Mouse (Mus musculus) thymus, postnatal 36 days (tissue): ENCODE data around the gene Ddc.

Experiments used
- DNase-seq, 2 experiments: peaks; one replicate each; pipeline ENCODE4 v3.0.0; 2022; ENCODE audit warnings: mixed read lengths in 2 of 2

Ddc gene

GRCm38 (mm10) chr11:11844367-11844971 lies 53.5 kb downstream of the Ddc start:
- DNase-seq = no peak

DNA sequence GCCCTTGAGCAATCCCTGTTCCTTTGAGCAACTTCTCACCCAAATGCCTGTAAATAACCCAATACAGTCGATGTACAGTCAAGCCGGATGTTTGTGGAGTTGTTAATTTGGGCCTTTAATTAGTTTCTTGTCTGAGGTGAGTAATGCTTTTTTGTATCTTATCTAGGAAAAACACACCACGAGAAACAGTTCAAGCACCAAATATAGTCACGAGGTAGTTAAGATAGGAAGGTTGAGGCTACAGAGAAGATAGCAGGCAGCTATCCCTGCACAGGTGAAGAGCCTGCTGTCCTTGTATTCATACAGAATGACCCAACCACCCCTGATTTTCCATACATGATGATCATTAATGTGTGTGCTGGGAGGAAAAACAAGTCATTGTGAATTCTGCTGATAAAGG lies 56.4 kb downstream of the Ddc start:
- DNase-seq = no peak

DNA sequence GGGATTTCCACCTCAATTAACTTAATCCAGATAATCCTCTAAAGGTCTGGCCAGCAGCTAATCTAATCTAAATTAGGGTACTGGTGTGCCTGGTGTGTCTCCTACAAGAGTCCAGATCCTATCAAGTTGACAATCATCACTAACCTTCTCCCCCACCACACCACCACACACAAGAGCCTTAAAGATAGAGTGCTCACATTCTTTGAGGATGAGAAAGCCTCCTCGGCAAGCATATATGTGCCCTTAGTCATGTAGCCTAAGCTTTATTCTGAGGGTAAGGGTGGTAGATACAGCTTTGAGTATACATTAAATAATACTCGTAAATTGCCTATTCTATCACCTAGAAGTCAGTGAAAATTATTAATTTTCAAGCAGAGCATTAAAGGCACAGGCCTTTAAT lies 57.2 kb downstream of the Ddc start:
- DNase-seq = no peak

GRCm38 (mm10) chr11:11839874-11840273 lies 58.1 kb downstream of the Ddc start:
- DNase-seq = no peak

- no peak for DNase-seq
These were observed 60.6 kb downstream of the Ddc start for GRCm38 (mm10) chr11:11837384-11837783.

GRCm38 (mm10) chr11:11836713-11837370 lies 61.1 kb downstream of the Ddc start:
- DNase-seq = no peak

DNA sequence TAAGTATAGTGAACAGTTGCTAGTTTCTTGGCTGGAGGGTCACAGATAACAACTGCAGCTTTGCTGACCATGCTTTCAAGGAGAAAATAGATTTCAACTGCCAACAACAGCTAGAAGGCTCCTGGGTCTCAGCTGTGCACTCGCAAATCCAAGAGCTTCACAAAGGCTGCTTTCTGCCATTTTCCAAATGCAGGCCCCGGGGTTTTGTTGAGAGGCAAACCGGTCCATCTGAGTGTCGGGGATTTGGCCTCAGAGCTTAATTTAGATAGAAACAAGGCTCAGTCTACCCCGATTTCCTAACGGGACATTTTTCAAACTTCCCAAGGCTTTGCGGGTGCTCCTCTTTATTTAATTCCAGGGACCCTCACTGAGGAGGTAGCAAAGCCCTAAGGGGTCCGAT lies 61.7 kb downstream of the Ddc start:
- DNase-seq = no peak

- DNase-seq = no peak
These were observed 62.2 kb downstream of the Ddc start for GRCm38 (mm10) chr11:11835791-11836190.

- DNase-seq = no peak
These were observed 62.6 kb downstream of the Ddc start for GRCm38 (mm10) chr11:11835361-11835760.

DNA sequence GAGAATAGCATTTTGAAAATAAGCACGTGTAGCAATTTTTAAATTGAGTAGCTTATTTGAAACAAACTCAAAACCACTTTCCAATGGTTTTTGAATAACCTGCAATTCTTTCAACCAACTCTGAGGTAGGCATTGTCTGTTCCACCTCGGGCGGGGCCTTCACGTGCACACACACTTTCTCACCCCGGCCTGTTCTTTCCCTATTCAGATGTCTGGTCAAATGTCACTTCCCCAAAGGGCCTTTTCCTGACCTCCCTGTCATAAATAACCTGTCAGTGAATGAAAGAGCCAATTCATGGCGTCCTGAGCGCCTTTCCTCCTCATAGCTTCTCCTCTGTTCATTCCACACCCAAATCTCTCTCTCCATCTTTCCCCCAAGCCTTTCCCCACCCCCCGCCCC lies 64.8 kb downstream of the Ddc start:
- no peak for DNase-seq

- DNase-seq = no peak
These were observed 65.2 kb downstream of the Ddc start for GRCm38 (mm10) chr11:11832755-11833084.

GRCm38 (mm10) chr11:11831940-11832754 lies 65.8 kb downstream of the Ddc start:
- DNase-seq = no peak

GRCm38 (mm10) chr11:11831526-11831925 lies 66.4 kb downstream of the Ddc start:
- no peak for DNase-seq

GRCm38 (mm10) chr11:11830884-11831495 lies 67.0 kb downstream of the Ddc start:
- DNase-seq = no peak

DNA sequence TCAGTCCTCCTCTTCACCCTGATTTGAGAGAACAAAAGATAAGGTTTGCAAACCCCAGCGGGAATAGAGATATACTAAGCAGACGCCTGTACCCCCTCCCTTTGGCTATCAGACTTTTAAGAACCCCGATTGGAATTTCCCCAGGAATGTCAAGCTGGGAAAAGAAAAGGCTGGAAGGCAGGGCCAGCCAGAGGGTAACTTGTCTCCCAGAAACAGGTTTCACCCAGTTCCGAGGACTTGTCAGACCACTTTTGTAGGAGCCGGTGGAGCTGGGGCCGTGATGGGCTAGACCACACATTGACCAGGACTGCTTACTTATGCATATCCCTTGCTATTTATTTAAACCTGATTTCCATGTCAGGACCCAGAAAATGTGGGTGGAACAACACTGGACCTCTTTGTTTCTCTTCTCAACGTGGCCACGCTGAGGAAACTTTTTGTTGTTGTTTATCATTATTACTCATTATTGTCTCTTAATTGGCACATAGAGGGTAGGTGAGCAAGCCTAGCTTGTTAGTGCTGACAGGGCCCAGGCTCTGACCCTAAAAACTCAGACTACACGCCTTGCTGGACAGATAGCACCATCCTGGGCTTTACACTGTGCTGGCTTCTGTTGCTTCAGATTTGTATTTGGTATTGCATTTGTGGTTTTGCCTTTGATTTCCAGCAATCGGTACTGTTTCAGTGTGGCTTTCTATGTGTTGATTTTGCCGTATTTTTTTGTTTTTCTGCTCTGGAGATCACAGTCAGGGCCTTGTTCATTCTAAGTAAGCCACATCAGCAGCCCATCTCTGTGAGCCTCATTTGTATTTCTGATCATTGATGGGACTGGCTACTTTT lies 68.6 kb downstream of the Ddc start:
- no peak for DNase-seq

GRCm38 (mm10) chr11:11828761-11829160 lies 69.2 kb downstream of the Ddc start:
- DNase-seq = no peak

- no peak for DNase-seq
These were observed 69.7 kb downstream of the Ddc start for GRCm38 (mm10) chr11:11828251-11828650.

- DNase-seq = no peak
These were observed 71.5 kb downstream of the Ddc start for GRCm38 (mm10) chr11:11826475-11826874.

DNA sequence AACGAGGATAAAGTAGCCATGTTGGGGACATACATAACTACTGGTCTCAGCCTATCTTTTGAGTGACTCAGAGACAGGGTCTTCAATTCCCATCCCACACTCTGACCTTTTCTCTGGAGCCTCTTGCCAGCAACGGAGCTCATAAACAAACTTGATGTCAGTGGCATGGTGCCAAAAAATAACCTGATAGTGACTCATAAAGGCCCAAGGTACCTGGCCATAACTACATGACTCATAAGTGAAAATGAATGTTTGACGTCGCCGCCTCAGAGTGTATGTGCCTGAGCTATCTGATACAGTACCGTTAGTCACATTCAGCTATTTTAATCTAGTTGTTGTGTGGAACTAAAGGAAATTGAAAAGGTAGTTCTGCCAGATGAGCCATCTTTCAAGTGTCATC lies 72.3 kb downstream of the Ddc start:
- DNase-seq = no peak

DNA sequence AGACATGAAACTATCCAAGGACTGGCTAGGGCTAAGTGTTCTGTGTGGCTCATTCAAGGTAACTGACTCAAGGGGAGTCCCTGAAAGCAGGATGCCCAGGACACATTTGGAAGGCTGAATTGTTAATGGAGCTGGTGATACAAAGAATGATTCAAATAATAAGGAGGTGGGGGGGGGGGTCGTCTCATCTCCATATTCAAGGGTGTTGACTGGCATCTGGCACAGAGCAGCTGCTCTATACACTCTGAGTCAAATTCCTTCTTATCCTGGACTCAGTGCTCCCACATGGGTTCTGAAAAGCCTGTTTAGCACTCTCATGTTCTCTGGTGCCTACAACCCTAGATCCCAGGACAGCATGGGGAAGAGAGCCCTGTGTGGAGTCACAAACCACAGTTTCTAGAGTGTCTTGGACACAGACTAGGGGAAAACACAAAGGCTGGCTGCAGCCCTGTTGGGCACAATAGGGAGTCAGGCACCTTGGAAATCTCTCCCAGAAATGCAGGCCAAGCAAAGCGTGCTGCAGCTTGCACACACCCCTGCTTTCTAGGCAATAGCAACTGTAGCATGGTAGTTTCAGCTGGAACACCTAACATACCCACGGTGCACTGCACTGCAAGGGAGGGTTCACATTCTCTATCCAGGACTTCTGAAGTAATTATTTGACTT lies 72.8 kb downstream of the Ddc start:
- no peak for DNase-seq

DNA sequence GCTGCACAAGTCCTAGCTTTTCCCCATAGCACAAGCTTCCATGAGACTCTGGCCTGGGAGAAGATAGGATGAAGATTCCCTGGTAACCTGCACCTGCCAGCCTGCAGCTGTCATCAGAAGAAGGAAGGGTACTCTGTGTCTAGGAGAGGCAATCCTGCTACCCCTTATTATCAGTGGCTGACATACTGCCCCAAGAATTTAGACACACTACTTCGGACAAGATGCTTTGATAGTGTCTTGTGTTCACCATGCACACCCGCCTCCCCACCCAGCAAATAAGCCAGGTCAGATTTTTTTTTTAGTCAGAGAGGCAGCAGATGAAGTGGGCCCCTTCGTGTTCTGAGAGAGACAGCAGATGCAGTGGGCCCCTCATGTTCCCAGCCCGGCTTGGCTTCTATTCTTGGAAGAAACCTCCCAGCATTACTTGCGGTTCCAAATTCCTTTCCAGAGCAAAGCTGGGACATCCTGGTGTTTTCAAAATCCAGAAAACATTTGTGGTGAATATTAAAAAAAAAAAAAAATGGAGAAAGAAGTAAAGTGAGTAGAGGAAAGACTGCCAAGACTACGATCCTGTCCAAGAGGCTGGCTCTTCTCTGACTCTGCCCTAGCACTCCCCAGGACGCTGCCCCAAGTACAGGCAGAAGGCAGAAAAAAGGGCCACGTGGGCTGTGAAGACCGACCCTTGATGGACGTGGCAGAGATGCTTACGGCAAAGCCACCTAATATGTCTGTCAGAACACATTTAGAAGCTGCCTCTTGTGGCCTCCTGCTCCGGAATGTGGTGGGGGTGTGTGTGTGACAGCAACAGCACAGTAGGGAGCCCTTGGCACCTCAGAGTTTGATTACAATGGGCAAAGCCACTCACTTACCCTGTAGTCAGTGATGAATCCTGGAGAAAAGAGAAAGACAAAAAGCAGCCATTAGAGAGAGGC lies 73.7 kb downstream of the Ddc start:
- DNase-seq = no peak
